Mouse (Mus musculus) embryonic facial prominence, embryonic 12.5 days (tissue): ENCODE data around the gene Pla1a. TPM values are rescaled to one million over a fixed set of nuclear protein-coding genes. Genes with fewer than 3 reads are reported as not detected.
"Not testable (repeated sequence)": the region's sequence is repeated elsewhere in the genome, so short reads cannot be mapped to it uniquely, and the experiment has no call there.

ENCODE experiments used
- ATAC-seq: fragments of 200-750 bp; cut with Nextera tagmentation; 2 replicates; pipeline ENCODE4 v1.8.0; 2017; ENCODE audit not compliant: insufficient number of reproducible peaks, insufficient read depth, low FRiP score, low TSS enrichment
- H3K27ac ChIP-seq: fragments of 300-500 bp; sonication (generic); 2 replicates; pipeline ENCODE4 v1.5.1; 2016; ENCODE audit warnings: mild to moderate bottlenecking
- H3K27me3 ChIP-seq: fragments of 300-500 bp; sonication (generic); 2 replicates; pipeline ENCODE4 v1.6.1; 2016; ENCODE audit warnings: mild to moderate bottlenecking, moderate library complexity
- H3K36me3 ChIP-seq: fragments of 300-500 bp; sonication (generic); 2 replicates; pipeline ENCODE4 v1.6.1; 2016; ENCODE audit warnings: mild to moderate bottlenecking
- H3K4me1 ChIP-seq: fragments of 300-500 bp; sonication (generic); 2 replicates; pipeline ENCODE4 v1.6.1; 2016
- H3K4me2 ChIP-seq: fragments of 300-500 bp; sonication (generic); replicated peaks from 2 replicates; pipeline ENCODE4 v1.6.1; 2016; ENCODE audit warnings: mild to moderate bottlenecking, moderate library complexity
- H3K4me3 ChIP-seq: fragments of 300-500 bp; sonication (generic); 2 replicates; pipeline ENCODE4 v1.5.1; 2016; ENCODE audit warnings: mild to moderate bottlenecking
- H3K9ac ChIP-seq: fragments of 300-500 bp; sonication (generic); 2 replicates; pipeline ENCODE4 v1.6.1; 2016; ENCODE audit warnings: mild to moderate bottlenecking, moderate library complexity
- H3K9me3 ChIP-seq: fragments of 300-500 bp; sonication (generic); 2 replicates; pipeline ENCODE4 v1.6.1; 2016; ENCODE audit warnings: mild to moderate bottlenecking, moderate library complexity
- WGBS: fragments of 180-500 bp; shearing (Covaris S2); methylation state at CpG from one replicate; pipeline ENCODE4 v1.1.7; 2016; 5-methylcytosine and 5-hydroxymethylcytosine counted together
- polyA plus RNA-seq: library from polyadenylated mRNA; unstranded; fragments of >200 nt; fragmentation: Nextera tagmentation; extraction: Ambion mirVana; gene quantifications from 2 replicates; pipeline ENCODE4 v1.2.1, GENCODE M21; 2016

The Pla1a gene
- polyA plus RNA-seq = 0.14 and 0.19 TPM in 2 replicates

GRCm38 (mm10) chr16:38432498-38433425 lies at the start of gene Pla1a:
Gene Pla1a, minus strand, starts transcription at chr16:38433145.
- Histone ChIP-seq H3K4me1 (no peaks in the 10 kb centered on the region; the same call in 1 of the 2 replicates), H3K36me3 (no peaks in the 10 kb centered on the region), H3K9ac (no peak within 1 kb of the TSS), H3K27ac (no peak within 1 kb of the TSS), H3K27me3 (no peaks in the 10 kb centered on the region), H3K4me2 (no peak within 1 kb of the TSS), H3K4me3 (no peak within 1 kb of the TSS), H3K9me3 (no peaks in the 10 kb centered on the region)
- no peak for ATAC-seq
- WGBS = 77% methylated on average over 11 of the region's 11 CpGs

GRCm38 (mm10) chr16:38481327-38481726 lies 48.4 kb upstream of the Pla1a start:
- Histone ChIP-seq H3K4me3 (no peak overlapping the region), H3K36me3 (no peaks in the 10 kb centered on the region), H3K9ac (no peak overlapping the region), H3K4me2 (no peak overlapping the region), H3K27ac (no peak overlapping the region), H3K27me3 (peaks cover 27% of the 10 kb centered on the region), H3K4me1 (peaks cover 6% of the 10 kb centered on the region; the same call in 1 of the 2 replicates), H3K9me3 (no peaks in the 10 kb centered on the region)
- WGBS = 75% methylated on average over 4 of the region's 4 CpGs
- ATAC-seq = no peak

- Histone ChIP-seq H3K4me1 (peaks cover 3% of the 10 kb centered on the region; the same call in 1 of the 2 replicates), H3K4me2 (no peak overlapping the region), H3K36me3 (no peaks in the 10 kb centered on the region), H3K27ac (no peak overlapping the region), H3K9me3 (no peaks in the 10 kb centered on the region), H3K9ac (no peak overlapping the region), H3K27me3 (peaks cover 17% of the 10 kb centered on the region), H3K4me3 (no peak overlapping the region)
- 90% methylated on average over 3 of the region's 3 CpGs for WGBS
- ATAC-seq = no peak
Measured at GRCm38 (mm10) chr16:38478296-38478695, 45.4 kb upstream of the Pla1a start.

- Histone ChIP-seq H3K9ac (0 out of 2 replicates have a peak overlapping the region, but pooled peaks have one; percentile 44), H3K27ac (peak overlapping the region; percentile 20; the same call in 1 of the 2 replicates), H3K4me3 (peak overlapping the region; percentile 35), H3K4me2 (peak overlapping the region; percentile 67)
- not testable (repeated sequence) for H3K27me3 ChIP-seq, ATAC-seq, H3K9me3 ChIP-seq, H3K4me1 ChIP-seq, H3K36me3 ChIP-seq
- WGBS = 54% methylated on average over 14 of the region's 14 CpGs
Measured at GRCm38 (mm10) chr16:38477241-38477608, 44.3 kb upstream of the Pla1a start.

DNA sequence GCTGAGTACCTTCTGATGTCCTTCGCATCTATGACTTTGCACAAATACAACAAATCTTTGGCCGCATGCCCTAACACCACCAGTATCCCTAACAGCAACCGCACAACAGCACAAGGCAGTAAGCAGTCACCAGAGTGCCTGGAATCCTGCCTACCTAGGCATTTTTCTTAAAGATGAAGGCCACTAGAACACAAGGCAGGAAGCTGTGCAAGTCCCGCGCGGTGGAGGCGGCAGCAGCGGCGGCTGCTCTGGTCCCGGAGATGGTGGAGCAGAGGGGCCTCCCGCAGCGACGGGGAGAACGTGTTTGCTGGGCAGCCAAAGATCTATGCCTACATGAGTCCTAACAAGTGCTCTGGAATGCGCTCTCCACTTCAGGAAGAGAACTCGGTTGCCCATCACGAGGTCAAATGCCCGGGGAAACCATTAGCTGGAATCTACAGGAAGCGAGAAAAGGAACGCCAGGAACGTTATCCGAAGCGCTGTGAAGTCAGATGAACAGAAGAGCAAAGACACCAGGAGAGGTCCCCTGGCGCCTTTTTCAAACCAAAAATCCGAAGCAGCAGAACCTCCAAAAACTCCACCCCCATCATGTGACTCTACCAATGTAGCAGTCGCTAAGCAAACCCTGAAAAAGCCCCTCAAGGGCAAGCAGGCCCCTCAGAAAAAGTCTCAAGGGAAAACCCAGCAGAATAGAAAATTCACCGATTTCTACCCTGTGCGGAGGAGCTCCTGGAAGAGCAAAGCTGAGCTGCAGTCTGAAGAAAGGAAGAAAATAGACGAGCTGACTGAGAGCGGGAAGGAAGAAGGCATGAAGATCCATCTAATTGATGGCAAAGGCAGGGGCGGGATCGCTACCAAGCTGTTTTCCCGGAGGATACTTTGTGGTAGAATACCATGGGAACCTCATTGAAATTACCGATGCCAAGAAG lies 43.6 kb upstream of the Pla1a start:
- H3K27me3 ChIP-seq = 0 out of 2 replicates have a peak, but pooled peaks cover under 1% of the 10 kb centered on the region
- no peaks in the 10 kb centered on the region for H3K9me3 ChIP-seq
- H3K27ac ChIP-seq = peak overlapping the region; percentile 20; the same call in 1 of the 2 replicates
- no peaks in the 10 kb centered on the region; the same call in 1 of the 2 replicates for H3K4me1 ChIP-seq
- peak overlapping the region; percentile 35 for H3K4me3 ChIP-seq
- peak overlapping the region; percentile 44; the same call in 1 of the 2 replicates for H3K9ac ChIP-seq
- no peaks in the 10 kb centered on the region for H3K36me3 ChIP-seq
- 10% methylated on average over 34 of the region's 34 CpGs for WGBS
- H3K4me2 ChIP-seq = peak overlapping the region; percentile 67
- 0 out of 2 replicates have a peak, but pooled peaks have one; percentile 10 for ATAC-seq

- Histone ChIP-seq H3K9ac (peak overlapping the region; percentile 44; the same call in 1 of the 2 replicates), H3K36me3 (no peaks in the 10 kb centered on the region), H3K27ac (no peak overlapping the region), H3K9me3 (no peaks in the 10 kb centered on the region), H3K4me3 (peak overlapping the region; percentile 35; the same call in 1 of the 2 replicates), H3K4me1 (no peaks in the 10 kb centered on the region; the same call in 1 of the 2 replicates), H3K27me3 (no peaks in the 10 kb centered on the region), H3K4me2 (peak overlapping the region; percentile 67)
- ATAC-seq = no peak
- 41% methylated on average over 4 of the region's 4 CpGs for WGBS
Measured at GRCm38 (mm10) chr16:38475681-38476311, 42.9 kb upstream of the Pla1a start.

- Histone ChIP-seq H3K27ac (no peak overlapping the region), H3K9ac (no peak overlapping the region)
- 83% methylated on average over 9 of the region's 9 CpGs for WGBS
Measured at GRCm38 (mm10) chr16:38474677-38475286, 41.8 kb upstream of the Pla1a start.

GRCm38 (mm10) chr16:38473661-38474060 lies 40.7 kb upstream of the Pla1a start:
- no peak overlapping the region for H3K4me2 ChIP-seq
- H3K36me3 ChIP-seq = no peaks in the 10 kb centered on the region
- H3K4me3 ChIP-seq = no peak overlapping the region
- no peak overlapping the region for H3K27ac ChIP-seq
- WGBS = 93% methylated on average over 5 of the region's 5 CpGs
- no peak for ATAC-seq
- H3K9me3 ChIP-seq = no peaks in the 10 kb centered on the region
- H3K9ac ChIP-seq = no peak overlapping the region
- H3K4me1 ChIP-seq = no peaks in the 10 kb centered on the region; the same call in 1 of the 2 replicates
- H3K27me3 ChIP-seq = no peaks in the 10 kb centered on the region

More at GRCm38 (mm10) chr16:38474677-38475286, 41.8 kb upstream of the Pla1a start:
- H3K27me3 ChIP-seq = no peaks in the 10 kb centered on the region
- no peak for ATAC-seq
- no peaks in the 10 kb centered on the region; the same call in 1 of the 2 replicates for H3K4me1 ChIP-seq
- H3K9me3 ChIP-seq = no peaks in the 10 kb centered on the region
- no peak overlapping the region for H3K4me3 ChIP-seq
- no peak overlapping the region for H3K4me2 ChIP-seq
- no peaks in the 10 kb centered on the region for H3K36me3 ChIP-seq

- Histone ChIP-seq H3K27me3 (no peaks in the 10 kb centered on the region), H3K27ac (no peak overlapping the region), H3K36me3 (no peaks in the 10 kb centered on the region), H3K9me3 (no peaks in the 10 kb centered on the region), H3K9ac (no peak overlapping the region), H3K4me2 (no peak overlapping the region), H3K4me3 (no peak overlapping the region), H3K4me1 (no peaks in the 10 kb centered on the region; the same call in 1 of the 2 replicates)
- WGBS = 92% methylated on average over 5 of the region's 5 CpGs
- no peak for ATAC-seq
Measured at GRCm38 (mm10) chr16:38472507-38472873, 39.5 kb upstream of the Pla1a start.

- Histone ChIP-seq H3K9me3 (no peaks in the 10 kb centered on the region), H3K36me3 (no peaks in the 10 kb centered on the region), H3K27me3 (no peaks in the 10 kb centered on the region), H3K4me1 (no peaks in the 10 kb centered on the region; the same call in 1 of the 2 replicates), H3K9ac (no peak overlapping the region), H3K4me2 (no peak overlapping the region), H3K27ac (no peak overlapping the region), H3K4me3 (no peak overlapping the region)
- no peak for ATAC-seq
- WGBS = 83% methylated on average over 11 of the region's 11 CpGs
Measured at GRCm38 (mm10) chr16:38471697-38472506, 39.0 kb upstream of the Pla1a start.
